Mouse (Mus musculus) C2C12 (cell line): ENCODE measurements around the gene Cisd3. TPM values are rescaled to one million over a fixed set of nuclear protein-coding genes. Genes with fewer than 3 reads are reported as not detected.

Experiments used
- H3K27me3 ChIP-seq: one replicate; pipeline ENCODE4 v1.6.1; 2011; ENCODE audit not compliant: control insufficient read depth, insufficient read depth, insufficient read length
- H3K36me3 ChIP-seq: one replicate; pipeline ENCODE4 v1.6.1; 2011; ENCODE audit not compliant: control insufficient read depth, insufficient read depth
- H3K4me3 ChIP-seq: one replicate; pipeline ENCODE4 v1.5.1; 2011; ENCODE audit warnings: mild to moderate bottlenecking, control low read depth; ENCODE audit not compliant: poor library complexity, insufficient read depth, severe bottlenecking
- H3K79me2 ChIP-seq: one replicate; pipeline ENCODE4 v1.6.1; 2011; ENCODE audit not compliant: control insufficient read depth, insufficient read depth
- H3K79me3 ChIP-seq: one replicate; pipeline ENCODE4 v1.6.1; 2011; ENCODE audit warnings: low read depth, control low read depth
- H3ac ChIP-seq: one replicate; pipeline ENCODE3; 2011; ENCODE audit warnings: low read depth; ENCODE audit not compliant: control insufficient read depth, insufficient read length
- CEBPB ChIP-seq: IDR thresholded peaks from one replicate; pipeline ENCODE4 v1.6.1; 2011; ENCODE audit warnings: low read depth, mild to moderate bottlenecking, control low read depth, moderate library complexity
- CTCF ChIP-seq: IDR thresholded peaks from one replicate; pipeline ENCODE4 v1.5.1; 2011; ENCODE audit not compliant: control insufficient read depth, insufficient read depth, insufficient read length
- FOSL1 ChIP-seq: IDR thresholded peaks from one replicate; pipeline ENCODE4 v1.8.0; 2011; ENCODE audit warnings: mild to moderate bottlenecking, low read length; ENCODE audit not compliant: poor library complexity, insufficient read depth, severe bottlenecking
- MAX ChIP-seq: IDR thresholded peaks from one replicate; pipeline ENCODE4 v1.6.1; 2011; ENCODE audit warnings: mild to moderate bottlenecking, control low read depth
- MYOD1 ChIP-seq: IDR thresholded peaks from one replicate; pipeline ENCODE4 v1.6.1; 2011; ENCODE audit warnings: low read depth; ENCODE audit not compliant: control insufficient read depth, insufficient read length
- MYOG ChIP-seq: IDR thresholded peaks from one replicate; pipeline ENCODE4 v1.6.1; 2011; ENCODE audit not compliant: control insufficient read depth, insufficient read length; ENCODE audit errors: extremely low read depth
- USF1 ChIP-seq: IDR thresholded peaks from one replicate; pipeline ENCODE4 v1.6.1; 2011; ENCODE audit warnings: low read depth, mild to moderate bottlenecking, control low read depth, moderate library complexity
- polyA plus RNA-seq: library from polyadenylated mRNA; unstranded; fragments of >200 nt; fragmentation: generic; extraction: Trizol; gene quantifications from one replicate; pipeline ENCODE4 v1.2.1, GENCODE M21; 2012; ENCODE audit warnings: missing spikeins

Gene Cisd3
- polyA plus RNA-seq, 1 experiment: 110 TPM

- H3K79me3 ChIP-seq: no peaks in the 10 kb centered on the region
- H3K79me2 ChIP-seq: no peaks in the 10 kb centered on the region
- no peak for TF ChIP-seq MYOD1
- no peak for TF ChIP-seq MAX
- no peak for TF ChIP-seq MYOG
- no peak for TF ChIP-seq CTCF
- H3K36me3 ChIP-seq: peaks cover 55% of the 10 kb centered on the region
- H3ac ChIP-seq: no peak overlapping the region
- no peak overlapping the region for H3K4me3 ChIP-seq
- no peaks in the 10 kb centered on the region for H3K27me3 ChIP-seq
These were observed 7.8 kb upstream of the Cisd3 start for GRCm38 (mm10) chr11:97677842-97678241.

- Histone ChIP-seq H3K4me3 (no peak overlapping the region), H3K27me3 (no peaks in the 10 kb centered on the region), H3K79me3 (no peaks in the 10 kb centered on the region), H3K79me2 (no peaks in the 10 kb centered on the region), H3K36me3 (peaks cover 51% of the 10 kb centered on the region), H3ac (no peak overlapping the region)
- TF ChIP-seq FOSL1 (no peak), CEBPB (no peak), MYOG (no peak), MYOD1 (no peak), USF1 (no peak), CTCF (no peak), MAX (no peak)
These were observed 7.3 kb upstream of the Cisd3 start for GRCm38 (mm10) chr11:97678301-97678700.

GRCm38 (mm10) chr11:97680430-97680829 is 5.2 kb upstream of the Cisd3 start:
- Histone ChIP-seq H3K79me2 (no peaks in the 10 kb centered on the region), H3K27me3 (no peaks in the 10 kb centered on the region), H3ac (no peak overlapping the region), H3K4me3 (no peak overlapping the region), H3K36me3 (peaks cover 38% of the 10 kb centered on the region), H3K79me3 (no peaks in the 10 kb centered on the region)
- TF ChIP-seq CEBPB (no peak), MYOD1 (no peak), MAX (no peak), FOSL1 (no peak), USF1 (no peak), CTCF (no peak), MYOG (no peak)

GRCm38 (mm10) chr11:97682504-97683055 is 3.0 kb upstream of the Cisd3 start:
- H3K4me3 ChIP-seq: no peak overlapping the region
- H3K36me3 ChIP-seq: peaks cover 32% of the 10 kb centered on the region
- no peaks in the 10 kb centered on the region for H3K27me3 ChIP-seq
- H3K79me2 ChIP-seq: peaks cover 16% of the 10 kb centered on the region
- no peak overlapping the region for H3ac ChIP-seq
- no peak for TF ChIP-seq USF1
- no peak for TF ChIP-seq FOSL1
- H3K79me3 ChIP-seq: peaks cover 4% of the 10 kb centered on the region

GRCm38 (mm10) chr11:97684063-97684680 is 1.5 kb upstream of the Cisd3 start:
- Histone ChIP-seq H3K36me3 (peaks cover 41% of the 10 kb centered on the region), H3K79me2 (peaks cover 27% of the 10 kb centered on the region), H3K4me3 (no peak overlapping the region), H3ac (no peak overlapping the region), H3K27me3 (no peaks in the 10 kb centered on the region), H3K79me3 (peaks cover 7% of the 10 kb centered on the region)
- TF ChIP-seq MYOD1 (no peak), FOSL1 (no peak), MAX (no peak)

- no peak overlapping the region for H3K4me3 ChIP-seq
- H3K36me3 ChIP-seq: peaks cover 39% of the 10 kb centered on the region
- H3K79me3 ChIP-seq: peaks cover 11% of the 10 kb centered on the region
- TF ChIP-seq CEBPB: no peak
- no peak for TF ChIP-seq MYOD1
- no peak for TF ChIP-seq USF1
- no peak for TF ChIP-seq CTCF
- TF ChIP-seq MAX: no peak
- no peak overlapping the region for H3ac ChIP-seq
- peaks cover 32% of the 10 kb centered on the region for H3K79me2 ChIP-seq
- H3K27me3 ChIP-seq: no peaks in the 10 kb centered on the region
These were observed 860 bp upstream of the Cisd3 start for GRCm38 (mm10) chr11:97684766-97685165.
